Mouse (Mus musculus) spleen, adult 2 months (tissue): Measurements from ENCODE around the gene Gatad2a.

Experiments
- CTCF ChIP-seq: fragments of 200-500 bp; IDR thresholded peaks from 2 replicates; pipeline ENCODE4 v1.5.1; 2011; ENCODE audit warnings: mild to moderate bottlenecking, inconsistent platforms; ENCODE audit not compliant: insufficient read depth, insufficient read length, insufficient replicate concordance; ENCODE audit errors: extremely low read depth
- POLR2A ChIP-seq: fragments of 200-500 bp; IDR thresholded peaks from 2 replicates; pipeline ENCODE4 v1.6.1; 2011; ENCODE audit warnings: low read depth, low read length, inconsistent platforms

- TF ChIP-seq POLR2A, result no peak
- TF ChIP-seq CTCF, result no peak
Measured at GRCm38 (mm10) chr8:69861251-69861650, 134.9 kb downstream of the Gatad2a start.
